ENCODE assay signal across 10 mouse cellular contexts in the genomic region with DNA sequence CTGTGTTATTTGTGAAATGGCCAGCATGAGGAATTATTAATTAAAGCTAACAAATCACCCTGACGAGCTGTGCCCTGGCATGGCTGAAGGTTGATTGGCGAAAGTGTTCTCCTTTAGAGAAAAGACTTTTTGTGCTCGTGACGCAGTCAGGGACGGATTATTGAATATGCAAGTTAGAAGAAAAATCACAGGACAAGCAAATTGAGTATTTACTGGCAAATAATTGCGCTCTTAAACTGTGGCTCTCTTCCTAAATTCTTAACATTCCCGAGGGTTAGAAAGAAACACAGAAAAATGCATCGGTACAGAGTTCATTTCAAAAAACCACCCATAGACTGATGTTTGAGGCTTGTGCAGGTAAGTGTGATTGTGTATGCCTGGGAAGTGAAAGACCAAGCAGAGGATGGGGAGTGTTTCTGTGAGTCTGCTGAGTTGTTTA.
DNase-seq lines count a peak whose midpoint lies in the region; ATAC-seq lines count a peak whose summit lies in the region.
"Had no signal": no experiment of that assay in that cellular context is flagged by ENCODE, and none has a peak within 500 bp of the region (broad histone marks: within the 10 kb centered on the region; RNA-seq: fewer than 3 reads in every experiment).

No protein-coding gene starts in this region.

- ATAC-seq in hindbrain, embryonic 13.5 days (ENCODE audit: low FRiP score) = no peak
- no peak for ATAC-seq in hindbrain, embryonic 12.5 days (ENCODE audit: low FRiP score)
- ATAC-seq in frontal cortex, adult (ENCODE audit: low TSS enrichment) = no peak

- no peak overlapping the region for H3K4me3 ChIP-seq in hindbrain, embryonic 13.5 days
- H3K4me3 ChIP-seq in hindbrain, embryonic 12.5 days = no peak overlapping the region
- no peak overlapping the region for H3K4me3 ChIP-seq in embryonic facial prominence, embryonic 10.5 days
- H3K4me3 ChIP-seq: midbrain, embryonic 12.5 days had no signal

- H3K9me3 ChIP-seq in hindbrain, embryonic 13.5 days = no peaks in the 10 kb centered on the region
- no peaks in the 10 kb centered on the region for H3K9me3 ChIP-seq in hindbrain, embryonic 12.5 days (replicated peaks)
- H3K9me3 ChIP-seq in embryonic facial prominence, embryonic 10.5 days = no peaks in the 10 kb centered on the region
- H3K9me3 ChIP-seq: G1E; midbrain, embryonic 12.5 days had no signal

- H3K4me2 ChIP-seq in hindbrain, embryonic 13.5 days = no peak overlapping the region
- no peak overlapping the region for H3K4me2 ChIP-seq in hindbrain, embryonic 12.5 days (replicated peaks)
- H3K4me2 ChIP-seq: midbrain, embryonic 12.5 days had no signal

- H3K27me3 ChIP-seq in hindbrain, embryonic 13.5 days = no peaks in the 10 kb centered on the region
- H3K27me3 ChIP-seq in hindbrain, embryonic 12.5 days = no peaks in the 10 kb centered on the region
- no peaks in the 10 kb centered on the region for H3K27me3 ChIP-seq in embryonic facial prominence, embryonic 10.5 days (replicated peaks; ENCODE audit: low read depth, poor library complexity, severe bottlenecking)
- H3K27me3 ChIP-seq: midbrain, embryonic 12.5 days had no signal

- peak overlapping the region; percentile 15; the same call in 1 of the 2 replicates for H3K27ac ChIP-seq in hindbrain, embryonic 13.5 days
- no peak overlapping the region for H3K27ac ChIP-seq in hindbrain, embryonic 12.5 days
- H3K27ac ChIP-seq in embryonic facial prominence, embryonic 10.5 days (replicated peaks) = peak overlapping the region; percentile 8; the same call in 1 of the 2 replicates
- H3K27ac ChIP-seq: midbrain, embryonic 12.5 days had no signal

- WGBS in hindbrain, embryonic 13.5 days = 60% methylated on average over 8 of the region's 8 CpGs
- WGBS in hindbrain, embryonic 12.5 days = 66% methylated on average over 8 of the region's 8 CpGs
- whole genome bisulfite sequencing in embryonic facial prominence, embryonic 10.5 days = 60% methylated on average over 8 of the region's 8 CpGs

- H3K9ac ChIP-seq in hindbrain, embryonic 13.5 days = no peak overlapping the region
- H3K9ac ChIP-seq in hindbrain, embryonic 12.5 days = no peak overlapping the region
- H3K9ac ChIP-seq: midbrain, embryonic 12.5 days had no signal

- H3K36me3 ChIP-seq in hindbrain, embryonic 13.5 days = no peaks in the 10 kb centered on the region
- H3K36me3 ChIP-seq in hindbrain, embryonic 12.5 days = no peaks in the 10 kb centered on the region
- H3K36me3 ChIP-seq in embryonic facial prominence, embryonic 10.5 days (replicated peaks) = no peaks in the 10 kb centered on the region
- H3K36me3 ChIP-seq: G1E; midbrain, embryonic 12.5 days had no signal

- peak; percentile 28 for DNase-seq in 3134 (ENCODE audit: extremely low read depth, insufficient read length, low spot score)
- no peak for DNase-seq in embryonic facial prominence, embryonic 10.5 days (ENCODE audit: low spot score)
- peak; percentile 45 to 57 for DNase-seq in kidney, postnatal 36 days
- no peak for DNase-seq in gastrocnemius, postnatal 25 days
- no peak for DNase-seq in urinary bladder, postnatal 14 days (ENCODE audit: low spot score)

- peaks cover 7% of the 10 kb centered on the region for H3K4me1 ChIP-seq in hindbrain, embryonic 13.5 days (replicated peaks)
- no peaks in the 10 kb centered on the region for H3K4me1 ChIP-seq in hindbrain, embryonic 12.5 days
- peaks cover 12% of the 10 kb centered on the region for H3K4me1 ChIP-seq in embryonic facial prominence, embryonic 10.5 days

Comparison
In these comparisons a context has a peak if more than half of its experiments do, and no peak if none do; other contexts are left out.
1. DNase-seq: peak in 3134 (single experiment) and kidney, postnatal 36 days (2 of 2); none in embryonic facial prominence, embryonic 10.5 days (single experiment), gastrocnemius, postnatal 25 days (single experiment) and urinary bladder, postnatal 14 days (single experiment).